Mouse (Mus musculus) MEL (cell line): ENCODE results near the gene Fnbp1. TPM values are rescaled to one million over a fixed set of nuclear protein-coding genes. Genes with fewer than 3 reads are reported as not detected.

Experiments
- DNase-seq: peaks from one replicate; pipeline ENCODE4 v3.0.0; 2011; ENCODE audit warnings: low read depth, low spot score
- H3K27ac ChIP-seq: 2 replicates; pipeline ENCODE4 v1.5.1; 2012; ENCODE audit warnings: low read depth, mild to moderate bottlenecking, control low read depth, low read length, moderate library complexity; ENCODE audit not compliant: control insufficient read depth
- H3K27me3 ChIP-seq, 2 experiments: fragments of 150-350 bp in 1 of 2; sonication (generic) in 1 of 2; 2 replicates each; pipeline ENCODE4 v1.6.1; 2012; ENCODE audit warnings: low read length in 2 of 2, mild to moderate bottlenecking in 2 of 2, improper control_type of control experiment in 1 of 2, moderate library complexity in 1 of 2; ENCODE audit not compliant: insufficient read depth in 2 of 2, control insufficient read depth in 1 of 2
- H3K36me3 ChIP-seq, 2 experiments: 2 replicates each; pipeline ENCODE4 v1.6.1; 2012 to 2014; ENCODE audit warnings: low read length in 2 of 2, improper control_type of control experiment in 1 of 2, inconsistent platforms in 1 of 2, mild to moderate bottlenecking in 1 of 2; ENCODE audit not compliant: insufficient read depth in 2 of 2, control insufficient read depth in 1 of 2
- H3K4me1 ChIP-seq, 2 experiments: fragments of 150-350 bp in 1 of 2; sonication (generic) in 1 of 2; 2 replicates each; pipeline ENCODE4 v1.6.1; 2012; ENCODE audit warnings: low read length in 2 of 2, improper control_type of control experiment in 1 of 2, mild to moderate bottlenecking in 1 of 2; ENCODE audit not compliant: insufficient read depth in 2 of 2, control insufficient read depth in 1 of 2
- H3K4me3 ChIP-seq, 2 experiments: fragments of 150-350 bp in 1 of 2; sonication (generic) in 1 of 2; 2 replicates each; pipeline ENCODE4 v1.5.1; 2012; ENCODE audit warnings: low read depth in 2 of 2, low read length in 2 of 2, mild to moderate bottlenecking in 2 of 2, moderate library complexity in 2 of 2, control low read depth in 1 of 2, improper control_type of control experiment in 1 of 2; ENCODE audit not compliant: control insufficient read depth in 1 of 2, insufficient read depth in 1 of 2
- H3K79me2 ChIP-seq: 2 replicates; pipeline ENCODE4 v1.6.1; 2012; ENCODE audit warnings: mild to moderate bottlenecking, low read length, moderate library complexity; ENCODE audit not compliant: control insufficient read depth, poor library complexity, insufficient read depth
- H3K9ac ChIP-seq: 2 replicates; pipeline ENCODE4 v1.6.1; 2012; ENCODE audit warnings: low read depth, mild to moderate bottlenecking, control low read depth, low read length, moderate library complexity; ENCODE audit not compliant: control insufficient read depth, poor library complexity, severe bottlenecking
- H3K9me3 ChIP-seq: fragments of 150-350 bp; sonication (generic); replicated peaks from 2 replicates; pipeline ENCODE4 v1.6.1; 2012; ENCODE audit warnings: mild to moderate bottlenecking, low read length, improper control_type of control experiment, moderate library complexity; ENCODE audit not compliant: insufficient read depth
- CHD1 ChIP-seq: IDR thresholded peaks from 2 replicates; pipeline ENCODE4 v1.6.1; 2012; ENCODE audit warnings: low read depth, mild to moderate bottlenecking, inconsistent platforms, low read length, improper control_type of control experiment
- CHD2 ChIP-seq: IDR thresholded peaks from 2 replicates; pipeline ENCODE4 v1.6.1; 2011; ENCODE audit warnings: low read length, improper control_type of control experiment
- E2F4 ChIP-seq: IDR thresholded peaks from 2 replicates; pipeline ENCODE4 v1.6.1; 2011; ENCODE audit warnings: low read depth, low read length, improper control_type of control experiment, borderline replicate concordance
- EP300 ChIP-seq, 2 experiments: IDR thresholded peaks; 2 replicates each; pipeline ENCODE4 v1.6.1; 2011; ENCODE audit warnings: improper control_type of control experiment in 2 of 2, low read length in 2 of 2, low read depth in 1 of 2, mild to moderate bottlenecking in 1 of 2
- GABPA ChIP-seq: IDR thresholded peaks from 2 replicates; pipeline ENCODE4 v1.6.1; 2012; ENCODE audit warnings: low read depth, mild to moderate bottlenecking, inconsistent platforms, low read length, improper control_type of control experiment, moderate library complexity
- GATA1 ChIP-seq: IDR thresholded peaks from 2 replicates; pipeline ENCODE4 v1.6.1; 2011; ENCODE audit warnings: low read depth, low read length, improper control_type of control experiment
- HCFC1 ChIP-seq: IDR thresholded peaks from 2 replicates; pipeline ENCODE4 v1.6.1; 2012; ENCODE audit warnings: low read depth, mild to moderate bottlenecking, inconsistent platforms, low read length, improper control_type of control experiment, moderate library complexity
- JUND ChIP-seq: IDR thresholded peaks from 2 replicates; pipeline ENCODE4 v1.6.1; 2011; ENCODE audit warnings: low read depth, mild to moderate bottlenecking, improper control_type of control experiment, low read length
- KAT2A ChIP-seq: conservative IDR thresholded peaks from 2 replicates; pipeline ENCODE4 v1.6.1; 2012; ENCODE audit warnings: low read depth, low read length, improper control_type of control experiment, inconsistent platforms
- MAFK ChIP-seq: IDR thresholded peaks from 2 replicates; pipeline ENCODE4 v1.6.1; 2011; ENCODE audit warnings: low read depth, mild to moderate bottlenecking, low read length, improper control_type of control experiment, borderline replicate concordance
- MAX ChIP-seq: IDR thresholded peaks from 2 replicates; pipeline ENCODE4 v1.6.1; 2011; ENCODE audit warnings: low read length, improper control_type of control experiment
- MEF2A ChIP-seq: IDR thresholded peaks from 2 replicates; pipeline ENCODE4 v1.6.1; 2014; ENCODE audit warnings: low read depth, mild to moderate bottlenecking, inconsistent platforms, low read length, improper control_type of control experiment; ENCODE audit not compliant: poor library complexity, insufficient replicate concordance, severe bottlenecking; ENCODE audit errors: extremely low read depth
- MXI1 ChIP-seq: IDR thresholded peaks from 2 replicates; pipeline ENCODE4 v1.6.1; 2011; ENCODE audit warnings: mild to moderate bottlenecking, low read depth, low read length, improper control_type of control experiment
- MYB ChIP-seq: IDR thresholded peaks from 2 replicates; pipeline ENCODE4 v1.6.1; 2011; ENCODE audit warnings: mild to moderate bottlenecking, low read depth, low read length, improper control_type of control experiment
- MYC ChIP-seq: IDR thresholded peaks from 2 replicates; pipeline ENCODE4 v1.6.1; 2011; ENCODE audit warnings: low read depth, mild to moderate bottlenecking, low read length, improper control_type of control experiment, moderate library complexity
- NELFE ChIP-seq: IDR thresholded peaks from 2 replicates; pipeline ENCODE4 v1.6.1; 2011; ENCODE audit warnings: low read depth, low read length, improper control_type of control experiment
- NRF1 ChIP-seq: IDR thresholded peaks from 2 replicates; pipeline ENCODE4 v1.6.1; 2014; ENCODE audit warnings: low read depth, mild to moderate bottlenecking, inconsistent platforms, low read length, improper control_type of control experiment, moderate library complexity; ENCODE audit not compliant: poor library complexity, insufficient read depth, severe bottlenecking
- POLR2AphosphoS5 ChIP-seq: IDR thresholded peaks from 2 replicates; pipeline ENCODE4 v1.6.1; 2012; ENCODE audit warnings: low read depth, borderline replicate concordance, mild to moderate bottlenecking, inconsistent platforms, low read length, moderate library complexity, mixed read lengths
- SIN3A ChIP-seq: IDR thresholded peaks from 2 replicates; pipeline ENCODE4 v1.6.1; 2012; ENCODE audit warnings: low read length, improper control_type of control experiment, inconsistent platforms
- SMC3 ChIP-seq: IDR thresholded peaks from 2 replicates; pipeline ENCODE4 v1.6.1; 2011; ENCODE audit warnings: low read depth, low read length, improper control_type of control experiment
- TAL1 ChIP-seq: IDR thresholded peaks from 2 replicates; pipeline ENCODE4 v1.6.1; 2012; ENCODE audit warnings: mild to moderate bottlenecking, inconsistent platforms, low read length, moderate library complexity, mixed read lengths
- TBP ChIP-seq: IDR thresholded peaks from 2 replicates; pipeline ENCODE4 v1.8.0; 2011; ENCODE audit warnings: low read depth, low read length, improper control_type of control experiment
- TCF12 ChIP-seq: IDR thresholded peaks from 2 replicates; pipeline ENCODE4 v1.6.1; 2014; ENCODE audit warnings: low read depth, mild to moderate bottlenecking, inconsistent platforms, low read length, improper control_type of control experiment, moderate library complexity
- UBTF ChIP-seq: IDR thresholded peaks from 2 replicates; pipeline ENCODE4 v1.6.1; 2012; ENCODE audit warnings: low read depth, mild to moderate bottlenecking, inconsistent platforms, low read length, improper control_type of control experiment, moderate library complexity, borderline replicate concordance; ENCODE audit not compliant: insufficient read depth
- USF1 ChIP-seq: IDR thresholded peaks from 2 replicates; pipeline ENCODE4 v1.6.1; 2014; ENCODE audit warnings: low read depth, mild to moderate bottlenecking, inconsistent platforms, low read length, improper control_type of control experiment, moderate library complexity
- USF2 ChIP-seq, 2 experiments: IDR thresholded peaks; 2 replicates each; pipeline ENCODE4 v1.6.1; 2011 to 2012; ENCODE audit warnings: improper control_type of control experiment in 2 of 2, low read length in 2 of 2, borderline replicate concordance in 1 of 2, inconsistent platforms in 1 of 2, low read depth in 1 of 2, mild to moderate bottlenecking in 1 of 2; ENCODE audit not compliant: insufficient read depth in 1 of 2
- ZC3H11A ChIP-seq: IDR thresholded peaks from 2 replicates; pipeline ENCODE4 v1.6.1; 2012; ENCODE audit warnings: low read depth, mild to moderate bottlenecking, inconsistent platforms, low read length, improper control_type of control experiment
- ZKSCAN1 ChIP-seq: IDR thresholded peaks from 2 replicates; pipeline ENCODE4 v1.6.1; 2012; ENCODE audit warnings: low read depth, mild to moderate bottlenecking, inconsistent platforms, low read length, improper control_type of control experiment, moderate library complexity
- ZMIZ1 ChIP-seq: IDR thresholded peaks from 2 replicates; pipeline ENCODE4 v1.6.1; 2012; ENCODE audit warnings: low read depth, mild to moderate bottlenecking, inconsistent platforms, low read length, improper control_type of control experiment, moderate library complexity
- ZNF384 ChIP-seq: IDR thresholded peaks from 2 replicates; pipeline ENCODE4 v1.6.1; 2012; ENCODE audit warnings: low read depth, mild to moderate bottlenecking, inconsistent platforms, low read length, improper control_type of control experiment
- polyA plus RNA-seq, 2 experiments: library from polyadenylated mRNA; stranded (reverse) in 1 of 2; unstranded in 1 of 2; fragments of >175 nt in 1 of 2; fragments of >200 nt in 1 of 2; gene quantifications; 2 replicates each; pipeline versions ENCODE4 v1.2.1 to v1.2.4; 2012; ENCODE audit warnings: low replicate concordance in 2 of 2, low read depth in 1 of 2; ENCODE audit not compliant: insufficient read length in 2 of 2, insufficient read depth in 1 of 2, missing spikeins in 1 of 2
- total RNA-seq: library from RNA; depleted of rRNA; stranded (reverse); fragments of 300-350 nt; gene quantifications from 2 replicates; pipeline ENCODE4 v1.2.3, GENCODE M21; 2012

The Fnbp1 gene
- total and polyA plus RNA-seq, 3 experiments, result 3.4 to 17.5 TPM; not detected in 1

DNA sequence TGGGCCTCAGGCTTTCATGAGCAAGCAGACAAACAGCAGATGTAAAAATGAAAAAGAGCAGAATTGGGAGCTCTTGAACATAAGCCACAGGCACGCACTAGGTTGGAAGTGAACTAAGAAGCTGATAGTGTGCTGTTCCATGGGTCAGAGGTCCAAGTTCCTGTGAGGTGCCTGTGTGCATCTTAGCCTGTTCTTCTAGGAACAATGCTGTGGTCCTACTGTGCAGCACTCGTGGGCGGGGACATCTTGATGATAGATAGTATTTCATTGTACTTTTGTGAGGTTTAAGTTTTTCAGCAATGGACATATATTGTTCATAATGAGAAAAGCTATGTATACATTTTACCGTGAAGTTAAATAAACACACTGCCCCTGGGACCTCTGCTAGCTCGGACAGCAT, 134.6 kb downstream of the Fnbp1 start:
- Histone ChIP-seq H3K9me3 (no peaks in the 10 kb centered on the region), H3K36me3 (peaks cover 0 to 9% of the 10 kb centered on the region in 2 experiments; a peak in 2 of 4 replicates), H3K4me3 (peak overlapping the region in 1 of 2 experiments; percentile 6; a peak in 1 of 4 replicates), H3K27me3 (no peaks in the 10 kb centered on the region), H3K9ac (peak overlapping the region; percentile 50), H3K4me1 (peaks cover 15 to 22% of the 10 kb centered on the region in 2 experiments), H3K79me2 (peaks cover 3% of the 10 kb centered on the region; the same call in 1 of the 2 replicates), H3K27ac (peak overlapping the region; percentile 98)
- no peak for TF ChIP-seq TAL1
- TF ChIP-seq ZKSCAN1, result peak; percentile 94
- no peak for DNase-seq

DNA sequence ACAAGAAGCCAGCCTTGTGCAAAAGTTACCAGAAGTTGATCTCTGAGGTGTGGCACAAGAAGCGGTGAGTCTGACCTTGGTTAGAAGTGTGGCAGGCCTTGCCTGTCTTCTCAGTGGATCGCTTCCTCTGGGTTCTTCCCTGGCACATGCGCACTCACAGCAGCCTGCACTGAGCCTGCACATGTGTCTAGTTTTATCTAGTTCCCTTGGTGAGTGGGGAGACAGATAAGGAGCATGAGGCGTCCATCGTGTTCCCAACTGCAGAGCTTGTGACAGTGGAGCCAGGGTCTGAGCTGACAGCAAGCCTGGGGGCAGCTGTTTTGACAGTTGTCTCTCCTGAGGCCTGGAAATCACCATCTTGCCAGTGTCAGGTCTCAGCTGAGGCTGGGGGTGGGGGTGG, 135.4 kb downstream of the Fnbp1 start:
- peaks cover 3% of the 10 kb centered on the region; the same call in 1 of the 2 replicates for H3K79me2 ChIP-seq
- H3K4me1 ChIP-seq, result peaks cover 15 to 22% of the 10 kb centered on the region in 2 experiments
- H3K27me3 ChIP-seq, result no peaks in the 10 kb centered on the region
- peak; percentile 96 for DNase-seq
- H3K36me3 ChIP-seq, result peaks cover 0 to 9% of the 10 kb centered on the region in 2 experiments; a peak in 2 of 4 replicates
- peak overlapping the region; percentile 63 to 76 for H3K4me3 ChIP-seq
- H3K9ac ChIP-seq, result peak overlapping the region; percentile 87
- peak overlapping the region; percentile 98 for H3K27ac ChIP-seq
- H3K9me3 ChIP-seq, result no peaks in the 10 kb centered on the region
- TF ChIP-seq CHD2 (no peak), TBP (peak; percentile 85), UBTF (no peak), SIN3A (peak; percentile 97), GATA1 (peak; percentile 99), CHD1 (no peak), USF1 (peak; percentile 74), TCF12 (peak; percentile 97), ZKSCAN1 (0 out of 2 replicates have a peak, but pooled peaks have one; percentile 7), MEF2A (no peak), MXI1 (peak; percentile 99), ZC3H11A (no peak), MYB (peak; percentile 46; the same call in 1 of the 2 replicates), ZNF384 (no peak), E2F4 (no peak), JUND (no peak), NRF1 (peak; percentile 97), HCFC1 (peak; percentile 76), KAT2A (0 out of 2 replicates have a peak, but pooled peaks have one; percentile 44), SMC3 (no peak), GABPA (no peak), USF2 (IDR thresholded peaks at IDR 0.05; ENCODE audit: borderline replicate concordance in 1 of 2, insufficient read depth in 1 of 2, low read depth in 1 of 2, low read length in 2 of 2) (no peak), MYC (peak; percentile 99), MAX (peak; percentile 98), EP300 (IDR thresholded peaks at IDR 0.05; ENCODE audit: low read depth in 1 of 2, low read length in 2 of 2) (peak; percentile 73 to 87), MAFK (no peak), POLR2AphosphoS5 (no peak), ZMIZ1 (peak; percentile 91), NELFE (peak; percentile 89)
